Mouse (Mus musculus) brain, embryonic 14.5 days (tissue): ENCODE data around the gene Sohlh2.

Experiments used
- CTCF ChIP-seq: fragments of 200-500 bp; IDR thresholded peaks from 2 replicates; pipeline ENCODE4 v1.5.1; 2012; ENCODE audit warnings: inconsistent platforms, mild to moderate bottlenecking, moderate library complexity, borderline replicate concordance; ENCODE audit not compliant: insufficient read depth, insufficient read length; ENCODE audit errors: extremely low read depth
- POLR2A ChIP-seq: fragments of 200-500 bp; IDR thresholded peaks from 2 replicates; pipeline ENCODE4 v1.6.1; 2012; ENCODE audit warnings: mild to moderate bottlenecking, inconsistent platforms, borderline replicate concordance; ENCODE audit not compliant: poor library complexity, insufficient read depth, insufficient read length, severe bottlenecking; ENCODE audit errors: extremely low read depth

GRCm38 (mm10) chr3:55244087-55244486 is 62.3 kb downstream of the Sohlh2 start:
- TF ChIP-seq CTCF: no peak
- no peak for TF ChIP-seq POLR2A
